8 mouse cellular contexts compared by ENCODE assay signal in the genomic region with DNA sequence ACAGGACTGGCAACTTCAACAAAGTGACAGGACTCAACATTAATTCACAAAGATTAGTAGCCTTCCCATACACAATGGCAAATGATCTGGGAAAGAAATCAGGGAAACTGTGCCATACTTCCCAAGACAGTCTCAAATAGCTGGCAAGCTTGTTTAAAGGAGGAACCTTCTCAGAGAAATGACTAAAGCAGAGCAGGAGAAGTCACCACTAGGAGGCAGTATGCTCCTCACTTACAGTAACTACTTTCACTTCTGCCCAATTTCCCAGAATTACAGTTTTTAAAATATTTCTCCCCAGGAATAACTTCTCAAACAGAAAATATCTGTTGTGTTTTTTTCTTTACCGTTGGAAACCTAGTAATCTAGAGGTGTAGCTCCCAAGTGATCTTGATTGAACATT. TPM values are rescaled to one million over a fixed set of nuclear protein-coding genes. Genes with fewer than 3 reads are reported as not detected.
DNase-seq lines count a peak whose midpoint lies in the region; ATAC-seq and TF ChIP-seq lines count a peak whose summit lies in the region.
"Had no signal": no experiment of that assay in that cellular context is flagged by ENCODE, and none has a peak within 500 bp of the region (broad histone marks: within the 10 kb centered on the region; RNA-seq: fewer than 3 reads in every experiment).

No protein-coding gene starts in this region.

- no peak for TF ChIP-seq POLR2A in CH12.LX (IDR thresholded peaks at IDR 0.05; ENCODE audit: low read depth, low read length)

- DNase-seq in layer of hippocampus, adult 2 months (ENCODE audit: low spot score in 2 of 2), result no peak
- no peak for DNase-seq in layer of hippocampus, postnatal 36 days
- peak; percentile 80 for DNase-seq in CH12.LX (ENCODE audit: extremely low read depth)
- DNase-seq in Patski (ENCODE audit: low read depth, low spot score), result no peak
- peak; percentile 16 for DNase-seq in gastrocnemius, postnatal 14 days
- peak; percentile 90 for DNase-seq in lung, postnatal 36 days
- no peak for DNase-seq in ovary, postnatal 36 days (ENCODE audit: low spot score)

- in situ Hi-C loops in CH12.LX (cut with MboI; ENCODE audit: low pct_ligation_motif_present, low pct_unique_long_range_greater_than_20kb, low sequenced_read_pairs) (loop anchor here (5.0 to 25.0 kb wide), 2 partner anchors 156 to 326 kb away; no protein-coding TSS in a partner anchor), Patski (cut with MboI; ENCODE audit: low pct_unique_long_range_greater_than_20kb) (no loop called here)

- H3K79me2 ChIP-seq in CH12.LX (replicated peaks; ENCODE audit: control insufficient read depth, extremely low read depth, insufficient read depth, poor library complexity, severe bottlenecking), result no peaks in the 10 kb centered on the region

- no peaks in the 10 kb centered on the region for H3K9me3 ChIP-seq in CH12.LX (replicated peaks; ENCODE audit: low read length)

- peak; percentile 92 for TF ChIP-seq RAD21 in CH12.LX (IDR thresholded peaks at IDR 0.05; ENCODE audit: low read depth, low read length)

- CTCF ChIA-PET in Patski (lab: Charles Lee), result interaction anchor here (1.2 kb wide), 2 partner anchors 11 to 29 kb away, joined by 3 read pairs; no protein-coding TSS in a partner anchor

- no peaks in the 10 kb centered on the region for H3K36me3 ChIP-seq in CH12.LX (replicated peaks in 1 of 2; ENCODE audit: control insufficient read depth in 1 of 2, insufficient read depth in 1 of 2, low read length in 1 of 2)

- H3K9ac ChIP-seq in CH12.LX (ENCODE audit: insufficient read depth, low read depth), result no peak overlapping the region

- no peaks in the 10 kb centered on the region for H3K27me3 ChIP-seq in CH12.LX (replicated peaks)
- H3K27me3 ChIP-seq in Patski, result no peaks in the 10 kb centered on the region

- TF ChIP-seq CTCF in layer of hippocampus, adult 2 months (conservative IDR thresholded peaks at IDR 0.05), result peak; percentile 80
- TF ChIP-seq CTCF in CH12.LX (conservative IDR thresholded peaks at IDR 0.05 in 1 of 2, IDR thresholded peaks at IDR 0.05 in 1 of 2; ENCODE audit: low read depth in 2 of 2, low read length in 2 of 2), result peak; percentile 83 to 90
- peak; percentile 51 for TF ChIP-seq CTCF in Patski (IDR thresholded peaks at IDR 0.05)

- dilution Hi-C loops in CH12.LX (cut with MboI; ENCODE audit: extremely low pct_ligation_motif_present, extremely low pct_unique_long_range_greater_than_20kb, low sequenced_read_pairs), result no loop called here

- ATAC-seq in Patski, result no peak

- intact Hi-C loops in gastrocnemius, postnatal 14 days (cut with DNase I; ENCODE audit: low total_unique reads), result no loop called here

- H3K4me3 ChIP-seq in layer of hippocampus, adult 2 months, result no peak overlapping the region
- no peak overlapping the region for H3K4me3 ChIP-seq in CH12.LX (replicated peaks in 1 of 3; ENCODE audit: low read depth in 2 of 3, low read length in 2 of 3, poor library complexity in 1 of 3)

- TF ChIP-seq EP300 in CH12.LX (IDR thresholded peaks at IDR 0.05; ENCODE audit: low read length), result no peak

- no peak overlapping the region for H3K27ac ChIP-seq in layer of hippocampus, adult 2 months
- no peak overlapping the region for H3K27ac ChIP-seq in CH12.LX (ENCODE audit: insufficient read depth, low read depth)
- H3K27ac ChIP-seq: macrophage had no signal

- H3K4me1 ChIP-seq in CH12.LX (ENCODE audit: control insufficient read depth in 1 of 2, insufficient read depth in 2 of 2), result peaks cover 3 to 11% of the 10 kb centered on the region in 2 experiments; a peak in 2 of 4 replicates

- POLR2A ChIA-PET in Patski (lab: Charles Lee), result no interaction called here

- H3K4me2 ChIP-seq in CH12.LX (ENCODE audit: insufficient read depth, low read depth, poor library complexity, severe bottlenecking), result no peak overlapping the region

TF ChIP-seq in CH12.LX, 34 proteins besides CTCF, POLR2A, EP300 and RAD21:
- TF ChIP-seq NRF1 (IDR thresholded peaks at IDR 0.05; ENCODE audit: low read depth, low read length), result no peak
- TF ChIP-seq ZC3H11A (IDR thresholded peaks at IDR 0.05; ENCODE audit: low read depth, low read length), result peak; percentile 81
- TF ChIP-seq MYC (IDR thresholded peaks at IDR 0.05; ENCODE audit: low read depth, low read length), result no peak
- TF ChIP-seq HCFC1 (IDR thresholded peaks at IDR 0.05; ENCODE audit: low read depth, low read length), result no peak
- TF ChIP-seq ZNF384 (IDR thresholded peaks at IDR 0.05; ENCODE audit: low read depth, low read length), result no peak
- TF ChIP-seq SIN3A (IDR thresholded peaks at IDR 0.05; ENCODE audit: low read length), result no peak
- no peak for TF ChIP-seq ZKSCAN1 (IDR thresholded peaks at IDR 0.05; ENCODE audit: borderline replicate concordance, low read depth, low read length)
- peak; percentile 82 for TF ChIP-seq IRF4 (IDR thresholded peaks at IDR 0.05; ENCODE audit: low read depth, low read length)
- TF ChIP-seq MEF2A (IDR thresholded peaks at IDR 0.05; ENCODE audit: borderline replicate concordance, low read depth, low read length), result 0 out of 2 replicates have a peak, but pooled peaks have one; percentile 37
- no peak for TF ChIP-seq PAX5 (IDR thresholded peaks at IDR 0.05; ENCODE audit: low read length)
- TF ChIP-seq JUN (IDR thresholded peaks at IDR 0.05; ENCODE audit: insufficient read depth, low read depth, low read length), result no peak
- no peak for TF ChIP-seq ELF1 (IDR thresholded peaks at IDR 0.05; ENCODE audit: low read depth, low read length)
- TF ChIP-seq TBP (conservative IDR thresholded peaks at IDR 0.05; ENCODE audit: low read depth, low read length), result 0 out of 2 replicates have a peak, but pooled peaks have one; percentile 21
- TF ChIP-seq USF1 (IDR thresholded peaks at IDR 0.05; ENCODE audit: low read depth, low read length), result no peak
- TF ChIP-seq E2F4 (IDR thresholded peaks at IDR 0.05; ENCODE audit: insufficient replicate concordance, low read depth, low read length), result no peak
- TF ChIP-seq SMC3 (IDR thresholded peaks at IDR 0.05; ENCODE audit: low read depth, low read length), result peak; percentile 94
- no peak for TF ChIP-seq TCF12 (IDR thresholded peaks at IDR 0.05; ENCODE audit: low read depth, low read length)

RNA-seq across cellular contexts. Expression of a gene that starts 4.2 kb away (rescaled TPM):
- under 1 TPM in 1 of 2 experiments, not detected in 1; 0.15 TPM for total RNA-seq in layer of hippocampus, adult 2 months (2021)
- not detected for total RNA-seq in layer of hippocampus, postnatal 36 days (2021)
- total RNA-seq in CH12.LX (2012; rRNA removed), result not detected in 2 replicates
- total RNA-seq in CH12.LX (2014; rRNA removed), result not detected in 2 replicates
- polyA plus RNA-seq in CH12.LX (2012; ENCODE audit: insufficient read length, low read depth), result 0.11 TPM in 1 of 2 replicates, not detected in the other
- polyA plus RNA-seq in Patski (2021), result not detected
- under 1 TPM; 0.20 to 0.37 TPM for total RNA-seq in gastrocnemius, postnatal 14 days (2021)

Comparison
In these comparisons a context has a peak if more than half of its experiments do, and no peak if none do; other contexts are left out.
1. DNase-seq: peak in CH12.LX (single experiment), gastrocnemius, postnatal 14 days (single experiment) and lung, postnatal 36 days (single experiment); none in layer of hippocampus, adult 2 months (0 of 2), layer of hippocampus, postnatal 36 days (0 of 2), Patski (single experiment) and ovary, postnatal 36 days (single experiment).
2. Peak in every context shown above with its lines, with median percentiles within 50 percentile points of each other: CTCF ChIP-seq.